Mouse (Mus musculus): ENCODE data around the gene Coro2b. TPM values are rescaled to one million over a fixed set of nuclear protein-coding genes. Genes with fewer than 3 reads are reported as not detected.

Coro2b gene
- polyA plus RNA-seq, 1 experiment from 2014 or later = 30.7 TPM

GRCm38 (mm10) chr9:62382519-62383084, 154.2 kb downstream of the Coro2b start:
- Histone ChIP-seq H3K27ac (no peak overlapping the region), H3K4me1 (replicated peaks) (peaks cover 19% of the 10 kb centered on the region; the same call in 1 of the 2 replicates), H3K9me3 (no peaks in the 10 kb centered on the region), H3K27me3 (ENCODE audit: insufficient read depth, poor library complexity, severe bottlenecking) (no peaks in the 10 kb centered on the region), H3K36me3 (peaks cover 33% of the 10 kb centered on the region), H3K4me3 (no peak overlapping the region)
- no peak for DNase-seq (ENCODE audit: low spot score)
- WGBS = 83% methylated on average over 10 of the region's 10 CpGs

GRCm38 (mm10) chr9:62381402-62381913, 155.4 kb downstream of the Coro2b start:
- Histone ChIP-seq H3K9me3 (no peaks in the 10 kb centered on the region), H3K27me3 (ENCODE audit: insufficient read depth, poor library complexity, severe bottlenecking) (no peaks in the 10 kb centered on the region), H3K4me1 (replicated peaks) (peaks cover 19% of the 10 kb centered on the region; the same call in 1 of the 2 replicates), H3K27ac (no peak overlapping the region), H3K36me3 (peaks cover 45% of the 10 kb centered on the region), H3K4me3 (no peak overlapping the region)
- WGBS = 75% methylated on average over 8 of the region's 8 CpGs
- DNase-seq (ENCODE audit: low spot score) = no peak

GRCm38 (mm10) chr9:62380351-62380750, 156.5 kb downstream of the Coro2b start:
- Histone ChIP-seq H3K9me3 (no peaks in the 10 kb centered on the region), H3K4me3 (no peak overlapping the region), H3K27me3 (ENCODE audit: insufficient read depth, poor library complexity, severe bottlenecking) (no peaks in the 10 kb centered on the region), H3K36me3 (peaks cover 56% of the 10 kb centered on the region), H3K4me1 (replicated peaks) (peaks cover 13% of the 10 kb centered on the region; the same call in 1 of the 2 replicates), H3K27ac (no peak overlapping the region)
- 47% methylated on average over 5 of the region's 5 CpGs for WGBS
- no peak for DNase-seq (ENCODE audit: low spot score)

- Histone ChIP-seq H3K36me3 (peaks cover 80% of the 10 kb centered on the region), H3K9me3 (no peaks in the 10 kb centered on the region), H3K4me3 (no peak overlapping the region), H3K27me3 (ENCODE audit: insufficient read depth, poor library complexity, severe bottlenecking) (no peaks in the 10 kb centered on the region), H3K27ac (no peak overlapping the region), H3K4me1 (replicated peaks) (peaks cover 22% of the 10 kb centered on the region)
- no peak for DNase-seq (ENCODE audit: low spot score)
- WGBS = 97% methylated on average over 10 of the region's 10 CpGs
Observed at GRCm38 (mm10) chr9:62377897-62378296, 158.9 kb downstream of the Coro2b start.

GRCm38 (mm10) chr9:62374276-62374675, 162.6 kb downstream of the Coro2b start:
- no peak for DNase-seq (ENCODE audit: low spot score)
- 82% methylated on average over 3 of the region's 3 CpGs for WGBS
- Histone ChIP-seq H3K4me3 (no peak overlapping the region), H3K27ac (no peak overlapping the region), H3K4me1 (replicated peaks) (peaks cover 43% of the 10 kb centered on the region), H3K9me3 (no peaks in the 10 kb centered on the region), H3K36me3 (peaks cover 93% of the 10 kb centered on the region), H3K27me3 (ENCODE audit: insufficient read depth, poor library complexity, severe bottlenecking) (no peaks in the 10 kb centered on the region)

GRCm38 (mm10) chr9:62373222-62374123, 163.4 kb downstream of the Coro2b start:
- no peaks in the 10 kb centered on the region for H3K9me3 ChIP-seq
- peaks cover 51% of the 10 kb centered on the region for H3K4me1 ChIP-seq (replicated peaks)
- no peaks in the 10 kb centered on the region for H3K27me3 ChIP-seq (ENCODE audit: insufficient read depth, poor library complexity, severe bottlenecking)
- 65% methylated on average over 18 of the region's 18 CpGs for WGBS
- H3K27ac ChIP-seq = 0 out of 2 replicates have a peak overlapping the region, but pooled peaks have one; percentile 9
- DNase-seq (ENCODE audit: low spot score) = peak; percentile 55
- 0 out of 2 replicates have a peak overlapping the region, but pooled peaks have one; percentile 10 for H3K4me3 ChIP-seq
- H3K36me3 ChIP-seq = peaks cover 93% of the 10 kb centered on the region

- no peak overlapping the region for H3K4me3 ChIP-seq
- H3K27ac ChIP-seq = no peak overlapping the region
- WGBS = 83% methylated on average over 9 of the region's 9 CpGs
- no peak for DNase-seq (ENCODE audit: low spot score)
- peaks cover 59% of the 10 kb centered on the region for H3K4me1 ChIP-seq (replicated peaks)
- no peaks in the 10 kb centered on the region for H3K9me3 ChIP-seq
- peaks cover 85% of the 10 kb centered on the region for H3K36me3 ChIP-seq
- H3K27me3 ChIP-seq (ENCODE audit: insufficient read depth, poor library complexity, severe bottlenecking) = no peaks in the 10 kb centered on the region
Observed at GRCm38 (mm10) chr9:62372556-62373221, 164.2 kb downstream of the Coro2b start.

- Histone ChIP-seq H3K4me1 (replicated peaks) (peaks cover 67% of the 10 kb centered on the region), H3K36me3 (peaks cover 78% of the 10 kb centered on the region), H3K27me3 (ENCODE audit: insufficient read depth, poor library complexity, severe bottlenecking) (no peaks in the 10 kb centered on the region), H3K4me3 (no peak overlapping the region), H3K27ac (no peak overlapping the region), H3K9me3 (no peaks in the 10 kb centered on the region)
- 83% methylated on average over 16 of the region's 16 CpGs for WGBS
- DNase-seq (ENCODE audit: low spot score) = no peak
Observed at GRCm38 (mm10) chr9:62371745-62372555, 164.9 kb downstream of the Coro2b start.

- WGBS = 79% methylated on average over 6 of the region's 6 CpGs
- no peak for DNase-seq (ENCODE audit: low spot score)
- H3K4me1 ChIP-seq (replicated peaks) = peaks cover 78% of the 10 kb centered on the region
- H3K27ac ChIP-seq = peak overlapping the region; percentile 23; the same call in 1 of the 2 replicates
- no peaks in the 10 kb centered on the region for H3K9me3 ChIP-seq
- peaks cover 66% of the 10 kb centered on the region for H3K36me3 ChIP-seq
- no peaks in the 10 kb centered on the region for H3K27me3 ChIP-seq (ENCODE audit: insufficient read depth, poor library complexity, severe bottlenecking)
- no peak overlapping the region for H3K4me3 ChIP-seq
Observed at GRCm38 (mm10) chr9:62370648-62371280, 166.1 kb downstream of the Coro2b start.

GRCm38 (mm10) chr9:62370186-62370585, 166.7 kb downstream of the Coro2b start:
- Histone ChIP-seq H3K4me1 (replicated peaks) (peaks cover 84% of the 10 kb centered on the region), H3K36me3 (peaks cover 60% of the 10 kb centered on the region)

More at GRCm38 (mm10) chr9:62370186-62370585, 166.7 kb downstream of the Coro2b start:
- Histone ChIP-seq H3K27ac (no peak overlapping the region; the same call in 1 of the 2 replicates), H3K4me3 (no peak overlapping the region), H3K27me3 (ENCODE audit: insufficient read depth, poor library complexity, severe bottlenecking) (no peaks in the 10 kb centered on the region), H3K9me3 (no peaks in the 10 kb centered on the region)
- 77% methylated on average over 9 of the region's 9 CpGs for WGBS
- DNase-seq (ENCODE audit: low spot score) = no peak
